Mouse (Mus musculus) layer of hippocampus, adult 2 months (tissue): ENCODE data around the gene Usp48. TPM values are rescaled to one million over a fixed set of nuclear protein-coding genes. Genes with fewer than 3 reads are reported as not detected.

Experiments
- DNase-seq, 2 experiments: peaks; one replicate each; pipeline ENCODE4 v3.0.0; 2022; ENCODE audit warnings: low spot score in 2 of 2
- H3K27ac ChIP-seq: fragments of 200-600 bp; 2 replicates; pipeline ENCODE4 v1.8.1; 2022
- H3K4me3 ChIP-seq: fragments of 200-600 bp; 2 replicates; pipeline ENCODE4 v1.8.1; 2022; ENCODE audit warnings: mild to moderate bottlenecking
- CTCF ChIP-seq: fragments of 200-600 bp; conservative IDR thresholded peaks from 2 replicates; pipeline ENCODE4 v1.8.1; 2022; ENCODE audit warnings: antibody characterized with exemption, mild to moderate bottlenecking, moderate library complexity
- total RNA-seq, 2 experiments: library from RNA; stranded (reverse); gene quantifications; 2 replicates each; pipeline ENCODE4 v1.2.3; 2021

Usp48 gene
- total RNA-seq, 2 experiments from 2014 or later, result 142 to 160 TPM

GRCm38 (mm10) chr4:137629354-137629753 lies 35.8 kb downstream of the Usp48 start:
- H3K4me3 ChIP-seq, result no peak overlapping the region
- H3K27ac ChIP-seq, result no peak overlapping the region
- no peak for TF ChIP-seq CTCF
- no peak for DNase-seq

- Histone ChIP-seq H3K27ac (no peak overlapping the region), H3K4me3 (no peak overlapping the region)
- DNase-seq, result no peak
- TF ChIP-seq CTCF, result no peak
Observed at GRCm38 (mm10) chr4:137630153-137630552, 36.6 kb downstream of the Usp48 start.

GRCm38 (mm10) chr4:137631596-137631995 lies 38.0 kb downstream of the Usp48 start:
- DNase-seq, result no peak
- no peak for TF ChIP-seq CTCF

GRCm38 (mm10) chr4:137633394-137633793 lies 39.8 kb downstream of the Usp48 start:
- Histone ChIP-seq H3K4me3 (no peak overlapping the region), H3K27ac (no peak overlapping the region)
- no peak for DNase-seq
- no peak for TF ChIP-seq CTCF

More at GRCm38 (mm10) chr4:137631596-137631995, 38.0 kb downstream of the Usp48 start:
- Histone ChIP-seq H3K27ac (no peak overlapping the region), H3K4me3 (no peak overlapping the region)

GRCm38 (mm10) chr4:137636597-137636996 lies 43.0 kb downstream of the Usp48 start:
- no peak overlapping the region for H3K4me3 ChIP-seq
- peak; percentile 69 for TF ChIP-seq CTCF
- no peak for DNase-seq
- H3K27ac ChIP-seq, result no peak overlapping the region

- H3K4me3 ChIP-seq, result no peak overlapping the region
- no peak for TF ChIP-seq CTCF
- H3K27ac ChIP-seq, result peak overlapping the region; percentile 28; the same call in 1 of the 2 replicates
- no peak for DNase-seq
Observed at GRCm38 (mm10) chr4:137641556-137641955, 48.0 kb downstream of the Usp48 start.

GRCm38 (mm10) chr4:137642101-137642500 lies 48.5 kb downstream of the Usp48 start:
- no peak for DNase-seq
- Histone ChIP-seq H3K27ac (peak overlapping the region; percentile 28; the same call in 1 of the 2 replicates), H3K4me3 (no peak overlapping the region)
- TF ChIP-seq CTCF, result no peak

GRCm38 (mm10) chr4:137643459-137643858 lies 49.9 kb downstream of the Usp48 start:
- no peak for DNase-seq
- no peak overlapping the region for H3K4me3 ChIP-seq
- peak overlapping the region; percentile 28 for H3K27ac ChIP-seq
- no peak for TF ChIP-seq CTCF

GRCm38 (mm10) chr4:137646262-137646661 lies 52.7 kb downstream of the Usp48 start:
- Histone ChIP-seq H3K4me3 (no peak overlapping the region), H3K27ac (0 out of 2 replicates have a peak overlapping the region, but pooled peaks have one; percentile 7)
- no peak for DNase-seq
- no peak for TF ChIP-seq CTCF

- H3K27ac ChIP-seq, result peak overlapping the region; percentile 19; the same call in 1 of the 2 replicates
- no peak overlapping the region for H3K4me3 ChIP-seq
- TF ChIP-seq CTCF, result no peak
- no peak for DNase-seq
Observed at GRCm38 (mm10) chr4:137647648-137648047, 54.1 kb downstream of the Usp48 start.

- Histone ChIP-seq H3K4me3 (no peak overlapping the region), H3K27ac (peak overlapping the region; percentile 19; the same call in 1 of the 2 replicates)
- TF ChIP-seq CTCF, result no peak
- DNase-seq, result no peak
Observed at GRCm38 (mm10) chr4:137648230-137648629, 54.7 kb downstream of the Usp48 start.

GRCm38 (mm10) chr4:137650912-137651311 lies 57.4 kb downstream of the Usp48 start:
- H3K27ac ChIP-seq, result no peak overlapping the region
- TF ChIP-seq CTCF, result no peak
- no peak overlapping the region for H3K4me3 ChIP-seq
- no peak for DNase-seq

GRCm38 (mm10) chr4:137652835-137653346 lies 59.3 kb downstream of the Usp48 start:
- Histone ChIP-seq H3K27ac (no peak overlapping the region), H3K4me3 (no peak overlapping the region)
- DNase-seq, result no peak
- TF ChIP-seq CTCF, result no peak

- no peak for DNase-seq
- 0 out of 2 replicates have a peak overlapping the region, but pooled peaks have one; percentile 9 for H3K27ac ChIP-seq
- no peak for TF ChIP-seq CTCF
- no peak overlapping the region for H3K4me3 ChIP-seq
Observed at GRCm38 (mm10) chr4:137655241-137656031, 61.9 kb downstream of the Usp48 start.
